Mouse (Mus musculus): ENCODE measurements around the gene D17H6S53E. TPM values are rescaled to one million over a fixed set of nuclear protein-coding genes. Genes with fewer than 3 reads are reported as not detected.

The D17H6S53E gene
- polyA plus RNA-seq (2012; rRNA removed) = 5.3 and 13.0 TPM in 2 replicates

GRCm38 (mm10) chr17:35126206-35126611 is at the start of gene D17H6S53E:
TSS of gene D17H6S53E (plus strand) at chr17:35126373.

DNA sequence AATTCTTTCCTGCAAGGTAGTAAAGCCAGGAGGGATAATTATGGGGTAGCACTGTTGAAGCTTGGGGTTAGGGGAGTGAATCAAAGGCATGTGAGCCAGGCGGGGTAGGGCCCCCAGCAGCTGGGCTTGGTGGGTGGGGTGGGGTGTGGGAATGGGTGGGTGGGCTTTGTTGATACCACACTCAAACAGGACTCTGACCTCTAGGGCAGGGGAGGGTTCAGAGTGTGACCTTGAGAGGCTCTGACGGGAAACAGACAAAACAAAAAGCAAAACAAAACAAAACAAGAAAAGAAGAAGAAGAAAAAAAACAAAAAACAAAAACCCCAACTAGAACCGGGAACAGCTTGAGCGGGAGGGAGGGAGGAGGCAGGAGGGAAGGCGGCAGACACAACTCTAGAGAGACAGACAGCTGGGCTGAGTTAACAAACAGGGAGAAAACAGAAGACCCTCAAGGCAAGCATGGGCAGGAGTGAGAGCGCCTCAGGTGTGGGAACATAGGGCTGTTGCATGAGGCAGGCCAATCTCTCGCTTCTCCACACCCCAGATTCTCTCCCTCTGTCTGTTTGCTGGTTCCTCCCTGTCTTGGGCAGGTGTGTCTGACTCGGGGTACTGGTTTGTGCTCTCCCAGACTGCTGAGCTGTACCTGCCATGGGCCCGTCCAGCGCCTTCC is 49.5 kb upstream of the D17H6S53E start, which contains the start of gene Ly6g6e:
Ly6g6e (plus strand) TSS at position 396 of the 670 bp plus-strand sequence.

GRCm38 (mm10) chr17:35077786-35078233 is 48.4 kb upstream of the D17H6S53E start, which contains the start of gene Ly6g6d:
TSS of gene Ly6g6d (minus strand) at chr17:35078065.

GRCm38 (mm10) chr17:35085208-35085865 is 40.8 kb upstream of the D17H6S53E start, which contains the start of gene Ly6g6f:
TSS of gene Ly6g6f (minus strand) at chr17:35085610.

GRCm38 (mm10) chr17:35088825-35089644 is 37.1 kb upstream of the D17H6S53E start, which contains the start of gene Abhd16a:
TSS of gene Abhd16a (plus strand) at chr17:35089263.

GRCm38 (mm10) chr17:35108097-35108496 is 18.1 kb upstream of the D17H6S53E start, which contains the start of gene Ly6g5c:
TSS of gene Ly6g5c (plus strand) at chr17:35108279.

DNA sequence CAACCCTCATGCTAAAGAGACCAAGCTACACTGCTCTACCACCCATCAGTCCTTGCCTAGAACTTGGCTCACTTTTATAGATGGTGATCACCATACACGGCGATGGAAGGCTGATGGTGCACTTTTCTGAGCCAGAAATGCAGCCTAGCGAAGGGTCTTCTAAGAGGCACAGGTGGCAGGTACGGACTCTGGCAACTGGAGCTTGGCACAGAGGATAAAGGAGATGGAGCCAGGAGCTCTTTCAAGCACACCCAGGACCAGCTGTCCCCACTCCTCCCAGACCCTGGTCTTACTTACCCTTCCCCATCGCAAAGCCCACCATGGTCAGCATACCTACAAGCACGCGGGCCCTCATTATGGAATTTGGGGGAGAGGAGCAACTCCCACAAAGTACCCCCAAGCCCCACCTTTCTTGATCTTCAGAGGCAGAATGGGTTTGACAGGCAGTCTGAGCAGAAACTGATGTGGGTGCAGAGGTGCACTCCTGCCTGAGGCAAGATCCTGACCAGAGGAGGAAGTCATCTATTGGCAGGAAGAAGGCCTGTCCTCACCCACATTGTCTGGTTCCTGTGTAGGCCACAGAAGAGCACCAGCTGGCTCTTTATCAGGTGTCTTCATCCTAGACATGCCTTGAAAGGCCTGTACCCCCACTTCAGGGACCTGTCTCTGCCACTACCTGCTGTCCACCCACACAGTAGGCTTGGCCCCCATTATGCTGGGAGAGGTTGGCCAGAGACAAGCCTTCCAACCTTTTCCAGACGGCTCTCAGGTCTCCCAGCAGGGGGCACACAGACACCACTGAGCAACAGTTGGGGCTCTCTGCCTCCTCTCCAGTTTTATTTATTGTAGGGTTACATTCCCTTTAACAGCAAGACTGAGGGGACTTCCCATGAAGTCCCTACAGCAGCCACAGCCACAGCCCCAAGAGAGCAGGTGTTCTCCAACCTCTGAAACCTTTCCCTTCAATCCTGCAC is 10.8 kb upstream of the D17H6S53E start, which contains the start of gene Ly6g5b:
Ly6g5b (minus strand) TSS at position 383 of the 974 bp plus-strand sequence.

DNA sequence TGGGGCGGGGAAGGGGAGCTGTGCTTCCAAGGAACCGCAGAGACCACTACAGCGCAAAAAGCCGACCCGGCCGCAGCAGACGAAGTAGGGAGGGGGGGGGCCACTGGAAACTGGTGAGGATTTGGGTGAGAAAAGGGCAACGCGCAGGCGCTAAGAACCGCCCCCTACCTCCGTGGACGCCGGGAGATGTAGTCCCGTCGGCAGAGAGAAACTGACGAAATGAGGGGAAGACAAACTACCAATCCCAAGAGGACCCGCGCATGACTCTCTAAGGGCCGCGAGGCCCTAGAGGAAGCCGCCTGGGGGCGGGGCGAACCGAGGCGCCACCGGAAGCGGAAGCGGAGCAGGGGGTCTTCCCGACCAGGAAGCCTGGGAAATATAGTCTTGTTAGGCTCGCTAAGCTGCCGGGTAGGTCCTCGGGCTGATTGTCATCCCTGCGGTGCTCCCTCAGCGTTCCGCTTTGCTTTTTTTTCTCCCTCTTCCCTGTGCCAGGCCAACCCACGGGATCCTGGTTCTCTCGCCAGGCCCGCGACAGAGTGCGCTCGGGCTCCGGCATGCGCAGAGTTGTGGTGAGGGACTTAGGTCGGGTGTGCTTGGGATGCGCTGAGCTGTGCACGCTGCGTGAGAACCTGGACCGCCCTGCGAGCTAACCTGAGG is 4.9 kb upstream of the D17H6S53E start, which contains the start of gene Gpank1:
Gpank1 (plus strand) TSS at position 313 of the 657 bp plus-strand sequence.

GRCm38 (mm10) chr17:35121871-35122303 is 4.3 kb upstream of the D17H6S53E start, which contains the start of gene Csnk2b:
TSS of gene Csnk2b (minus strand) at chr17:35122053.

DNA sequence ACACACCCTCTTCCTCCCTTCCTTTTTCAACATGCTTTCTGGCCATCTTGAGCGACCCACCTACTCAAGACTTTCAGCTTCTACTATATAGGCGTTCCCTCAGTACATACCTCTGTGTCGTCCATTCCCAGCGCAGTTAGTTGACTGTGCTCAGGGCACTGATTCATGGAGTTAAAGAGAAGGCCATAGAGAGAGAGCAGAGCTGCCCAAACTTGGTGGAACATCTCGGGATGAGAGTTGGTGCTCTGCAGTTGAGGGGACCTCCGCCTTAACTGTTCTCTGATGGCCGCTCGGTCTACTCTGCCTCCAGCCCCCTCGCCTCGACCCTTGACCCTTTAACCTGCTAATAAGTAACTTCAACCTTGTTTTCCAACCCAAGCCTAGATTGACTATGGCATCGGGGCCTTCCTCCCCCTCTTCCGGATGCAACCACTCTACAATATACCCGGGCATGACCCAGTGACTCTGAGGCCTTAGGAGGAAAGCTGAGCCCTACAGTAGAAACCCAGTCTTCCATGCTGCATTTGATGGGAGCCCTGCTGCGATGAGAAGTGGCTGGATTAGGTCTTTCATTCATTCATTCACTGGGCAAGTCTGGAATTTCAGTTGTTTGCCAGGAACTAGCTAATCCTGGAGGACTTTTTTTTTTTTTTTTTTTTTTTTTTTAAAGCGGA is 5.5 kb downstream of the D17H6S53E start, which contains the start of gene Apom:
Apom (minus strand) TSS at position 551 of the 674 bp plus-strand sequence.

DNA sequence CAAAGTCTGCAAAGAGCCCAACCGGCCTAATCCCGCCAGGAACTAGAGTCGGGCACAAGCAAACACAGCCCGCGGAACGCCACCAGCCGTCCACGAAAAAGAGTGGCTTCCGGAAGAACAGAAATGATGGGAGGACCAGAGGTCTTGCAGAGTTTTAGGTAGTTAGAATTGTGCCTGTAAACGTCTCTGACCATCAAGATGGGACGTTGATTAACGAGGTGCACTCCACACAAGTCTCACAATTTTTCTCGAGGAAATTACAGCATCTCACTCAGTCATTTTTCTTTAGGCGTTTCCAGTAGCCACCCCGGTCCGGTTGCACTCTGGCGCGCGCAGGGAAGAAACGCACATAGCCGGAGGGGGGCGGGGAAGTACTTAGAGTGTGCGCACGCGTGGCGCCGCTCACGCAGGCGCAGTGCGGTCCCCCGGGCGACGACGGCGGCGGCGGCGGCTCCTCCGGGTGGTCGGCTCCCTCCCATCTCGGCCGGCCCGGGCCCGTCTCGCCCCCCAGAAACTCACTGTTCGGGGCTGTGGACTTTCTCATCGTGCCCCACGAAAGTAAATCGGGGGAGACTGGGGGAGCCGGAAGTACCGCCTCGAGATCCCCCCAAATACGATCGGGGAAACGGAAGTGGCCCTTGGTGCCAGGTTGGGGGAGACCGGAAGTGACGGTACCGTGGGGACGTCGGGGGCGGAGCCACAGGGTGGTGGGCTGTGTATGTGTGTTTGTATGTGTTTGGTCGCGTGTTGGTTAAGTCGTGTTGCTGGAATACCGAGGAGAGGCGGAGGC is 8.8 kb downstream of the D17H6S53E start, which contains the start of gene Bag6:
Bag6 (plus strand) TSS at position 378 of the 790 bp plus-strand sequence.

DNA sequence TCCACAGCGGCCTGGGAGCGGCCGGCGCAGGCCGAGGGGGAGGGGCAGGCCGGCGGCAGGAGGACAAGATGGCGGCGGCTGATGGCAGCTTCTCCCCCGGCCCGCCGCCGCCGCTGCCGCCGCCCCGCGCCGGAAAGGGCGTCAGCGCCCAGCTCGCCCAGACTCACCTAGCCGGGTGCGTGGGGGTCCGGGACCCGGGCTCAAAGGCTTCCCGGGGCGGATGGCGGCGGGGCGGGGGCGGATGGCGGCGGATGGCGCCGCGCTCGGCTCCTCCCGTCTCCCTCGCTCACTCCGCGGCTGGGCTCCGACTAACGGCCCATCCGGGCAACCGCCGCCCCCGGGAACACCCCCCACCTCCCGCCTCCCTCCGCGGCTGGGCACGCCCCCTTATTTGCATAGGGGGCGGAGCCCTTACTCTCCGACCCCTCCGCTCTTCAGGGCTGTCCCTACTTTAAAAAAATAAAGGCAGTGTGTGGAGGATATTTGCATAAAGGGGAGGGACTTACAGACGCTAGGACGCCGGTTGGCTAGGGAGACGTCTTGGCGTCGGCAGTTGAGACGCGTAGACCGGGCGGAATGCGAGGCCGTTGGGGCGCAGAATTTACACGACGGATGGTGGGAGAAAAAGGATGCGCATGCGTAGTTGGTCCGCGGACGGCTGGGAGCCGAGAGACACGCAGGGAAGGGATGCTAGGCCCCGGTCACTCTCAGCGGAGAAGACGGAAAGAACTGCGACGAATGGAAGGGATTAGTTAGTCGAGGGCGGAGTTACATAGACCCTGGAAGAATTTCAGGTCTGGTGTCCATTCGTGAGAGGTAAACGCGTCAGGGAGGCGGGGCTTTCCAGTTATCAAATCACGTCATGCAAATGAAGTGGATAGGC is 38.6 kb downstream of the D17H6S53E start, which contains the start of gene Prrc2a:
Prrc2a (minus strand) TSS at position 330 of the 883 bp plus-strand sequence.

GRCm38 (mm10) chr17:35175968-35176367 is 49.8 kb downstream of the D17H6S53E start, which contains the start of gene Aif1:
TSS of gene Aif1 (minus strand) at chr17:35176068.

